Mouse (Mus musculus) T-helper 17 cell (primary cell): ENCODE measurements around the gene Kcnj2.

ENCODE experiments used
- in situ Hi-C, 2 experiments: fragments of 300-600 bp; cut with MboI, MseI; formaldehyde crosslinking; loops; 1 replicate in 1 of 2; 2 replicates in 1 of 2; pipeline ENCODE4 v1.15.1; 2025; ENCODE audit warnings: high pct_unique_total_duplicates in 2 of 2

Kcnj2 gene

DNA sequence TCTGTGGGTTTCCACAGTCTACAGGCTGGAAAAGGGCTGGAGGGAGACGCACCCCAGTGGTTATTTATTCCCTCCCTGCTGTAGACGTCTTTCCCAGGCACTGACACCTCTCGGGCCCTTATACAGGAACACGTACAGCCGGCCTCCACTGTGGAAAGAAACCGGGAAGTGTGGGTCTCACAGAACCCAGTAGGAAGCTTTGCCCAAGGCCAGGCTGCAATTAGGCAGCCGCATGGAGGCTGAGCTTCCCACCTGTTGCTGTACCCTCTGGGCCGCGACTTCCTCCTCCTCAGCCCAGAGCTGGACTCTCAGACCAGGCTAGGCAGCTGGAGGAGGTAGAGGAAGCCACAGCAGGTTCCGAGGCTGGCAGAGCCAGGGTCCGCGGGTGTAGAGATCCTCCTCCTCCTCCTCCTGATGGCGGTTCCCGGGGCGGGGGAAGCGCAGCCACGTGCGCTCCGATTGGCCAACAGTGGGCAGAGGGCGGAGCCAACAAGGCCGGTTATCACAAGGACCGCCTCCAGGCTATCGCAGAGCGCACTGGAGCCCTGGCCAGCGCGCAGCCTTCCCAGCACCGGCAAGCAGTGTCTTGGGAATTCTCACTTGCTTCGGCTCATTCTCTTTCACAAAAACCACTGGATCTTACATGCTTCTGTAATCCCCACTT lies at the start of gene Kcnj2:
Kcnj2 (plus strand) TSS at position 530 of the 664 bp plus-strand sequence.
- in situ Hi-C loops, result loop anchor here (5.0 to 25.0 kb wide), 3 partner anchors 531 to 708 kb away; partner anchors contain the start of gene Map2k6 (in 1 of the 2)

DNA sequence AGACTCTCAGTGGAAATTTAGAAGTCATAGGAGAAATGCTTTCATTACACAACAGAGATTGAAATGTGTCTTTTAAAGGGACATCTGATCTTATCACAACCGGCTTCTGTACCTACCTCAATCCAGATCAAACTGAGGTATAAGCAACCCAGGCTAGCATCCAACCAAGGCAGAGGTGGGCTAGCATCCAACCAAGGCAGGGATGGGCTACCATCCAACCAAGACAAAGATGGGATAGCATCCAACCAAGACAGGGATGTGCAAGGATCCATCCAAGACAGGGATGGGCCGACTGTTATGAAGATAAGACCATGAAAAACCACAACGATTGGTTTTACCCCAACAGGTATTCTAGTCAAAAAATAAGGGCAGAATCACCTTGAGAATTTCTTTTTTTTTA lies 49.8 kb upstream of the Kcnj2 start:
- in situ Hi-C loops, result no loop called here

DNA sequence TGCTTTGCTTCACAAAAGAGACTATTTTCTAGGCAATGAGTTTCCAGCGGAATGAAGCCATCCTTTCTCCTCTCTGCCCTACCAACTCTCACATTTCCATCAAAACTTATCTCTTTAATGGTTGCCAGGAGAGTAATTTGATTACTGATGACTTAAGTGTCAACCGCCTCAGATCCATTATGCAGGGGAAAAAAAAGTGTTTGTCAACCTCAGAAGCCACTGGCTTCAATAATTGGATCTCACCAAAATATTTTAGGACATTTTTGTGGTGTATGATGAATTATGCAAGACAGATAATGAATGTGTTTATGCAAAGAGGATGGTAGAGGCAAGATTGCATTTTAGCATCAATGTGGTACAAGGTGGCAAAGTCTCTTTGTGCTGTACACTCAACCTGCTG lies 45.8 kb upstream of the Kcnj2 start:
- in situ Hi-C loops, result no loop called here

DNA sequence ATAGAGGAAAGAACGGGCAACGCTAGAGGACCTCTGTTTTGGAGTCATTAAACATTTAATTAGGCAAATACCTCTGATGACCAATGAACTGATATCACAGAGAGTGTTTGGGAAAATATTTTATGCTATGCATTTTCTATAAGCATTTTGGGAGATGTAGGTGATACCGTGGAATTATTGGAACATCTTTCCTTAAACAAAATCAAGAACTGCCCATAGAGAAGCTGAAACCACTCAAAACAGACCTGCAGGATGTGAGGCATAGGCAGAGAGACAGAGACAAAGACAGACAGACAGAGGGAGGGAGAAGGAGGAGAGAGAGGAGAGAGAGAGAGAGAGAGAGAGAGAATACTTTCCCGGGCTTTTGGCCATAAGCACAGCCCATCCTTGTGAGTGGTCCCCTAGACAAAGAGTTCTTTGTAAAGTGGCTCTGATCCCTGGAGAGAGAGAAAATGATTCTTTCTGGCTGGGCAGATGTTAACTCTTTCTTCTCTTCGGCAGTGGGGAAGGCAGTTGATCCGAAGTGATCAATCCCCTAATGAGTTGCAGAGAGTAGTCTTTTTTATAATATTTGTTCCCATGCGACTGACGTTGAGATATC lies 43.2 kb upstream of the Kcnj2 start:
- in situ Hi-C loops, result no loop called here

DNA sequence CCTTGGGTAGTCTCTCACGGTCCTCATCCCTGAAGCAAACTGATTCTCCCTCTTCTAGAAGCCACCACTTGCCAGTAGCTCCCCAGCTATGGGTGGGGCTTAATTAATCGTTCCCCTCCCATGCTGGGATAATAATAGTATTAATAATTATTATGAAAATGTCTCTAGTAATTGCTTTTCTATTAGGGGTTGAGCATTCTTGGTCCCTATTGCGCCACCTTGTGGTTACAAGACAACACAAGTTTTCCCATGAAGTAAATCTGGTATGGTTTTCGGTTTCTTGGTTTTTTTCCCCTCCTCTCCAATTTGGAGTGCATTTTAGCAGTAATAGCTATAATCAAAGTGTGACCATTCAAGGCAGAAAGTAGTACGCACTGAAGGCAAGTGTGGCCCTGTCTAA lies 23.8 kb upstream of the Kcnj2 start:
- in situ Hi-C loops, result loop anchor here in 1 of 2 experiments (25.0 kb wide), 1 partner anchor 505 kb away; no protein-coding TSS in a partner anchor

DNA sequence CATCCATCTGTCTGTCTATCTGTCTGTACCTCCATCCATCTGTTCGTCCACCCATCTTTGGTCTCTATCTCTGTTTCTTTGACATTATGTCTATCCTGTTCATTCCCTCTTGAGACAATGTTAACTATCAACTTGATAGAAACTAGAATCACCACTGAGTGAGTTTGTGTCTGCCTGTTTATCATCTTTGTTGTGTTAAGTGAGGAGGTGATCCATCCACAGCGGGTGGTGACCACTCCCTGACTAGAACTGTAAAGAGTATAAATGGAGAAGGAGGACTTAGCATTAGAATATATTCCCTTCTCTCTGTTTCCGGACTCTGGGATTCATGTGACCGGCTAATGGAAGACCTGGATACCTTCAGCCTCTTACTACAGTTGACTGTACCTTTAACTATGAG lies 22.7 kb upstream of the Kcnj2 start:
- in situ Hi-C loops, result loop anchor here in 1 of 2 experiments (25.0 kb wide), 1 partner anchor 506 kb away; no protein-coding TSS in a partner anchor

DNA sequence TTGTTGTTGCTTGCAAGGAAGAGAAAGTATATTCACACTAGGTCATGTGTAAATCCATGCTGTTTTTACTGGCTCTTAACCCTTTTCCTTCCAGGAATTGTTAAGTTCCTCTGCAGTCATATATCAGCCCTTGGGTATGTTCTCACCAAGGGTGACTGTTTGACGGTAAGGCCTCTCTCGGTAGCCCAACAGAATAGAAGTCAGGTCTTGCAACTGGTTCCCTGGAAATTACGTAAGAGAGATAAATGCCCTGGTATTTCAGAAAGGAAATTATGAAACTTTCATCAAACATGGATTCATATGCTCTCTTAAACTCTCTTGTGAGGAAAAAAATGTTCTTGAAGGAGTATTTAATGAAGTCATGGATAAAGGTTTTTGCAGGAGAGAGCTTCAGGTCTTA lies 11.7 kb upstream of the Kcnj2 start:
- in situ Hi-C loops, result loop anchor here in 1 of 2 experiments (25.0 kb wide), 1 partner anchor 667 kb away; the partner anchor contains the start of gene Map2k6

DNA sequence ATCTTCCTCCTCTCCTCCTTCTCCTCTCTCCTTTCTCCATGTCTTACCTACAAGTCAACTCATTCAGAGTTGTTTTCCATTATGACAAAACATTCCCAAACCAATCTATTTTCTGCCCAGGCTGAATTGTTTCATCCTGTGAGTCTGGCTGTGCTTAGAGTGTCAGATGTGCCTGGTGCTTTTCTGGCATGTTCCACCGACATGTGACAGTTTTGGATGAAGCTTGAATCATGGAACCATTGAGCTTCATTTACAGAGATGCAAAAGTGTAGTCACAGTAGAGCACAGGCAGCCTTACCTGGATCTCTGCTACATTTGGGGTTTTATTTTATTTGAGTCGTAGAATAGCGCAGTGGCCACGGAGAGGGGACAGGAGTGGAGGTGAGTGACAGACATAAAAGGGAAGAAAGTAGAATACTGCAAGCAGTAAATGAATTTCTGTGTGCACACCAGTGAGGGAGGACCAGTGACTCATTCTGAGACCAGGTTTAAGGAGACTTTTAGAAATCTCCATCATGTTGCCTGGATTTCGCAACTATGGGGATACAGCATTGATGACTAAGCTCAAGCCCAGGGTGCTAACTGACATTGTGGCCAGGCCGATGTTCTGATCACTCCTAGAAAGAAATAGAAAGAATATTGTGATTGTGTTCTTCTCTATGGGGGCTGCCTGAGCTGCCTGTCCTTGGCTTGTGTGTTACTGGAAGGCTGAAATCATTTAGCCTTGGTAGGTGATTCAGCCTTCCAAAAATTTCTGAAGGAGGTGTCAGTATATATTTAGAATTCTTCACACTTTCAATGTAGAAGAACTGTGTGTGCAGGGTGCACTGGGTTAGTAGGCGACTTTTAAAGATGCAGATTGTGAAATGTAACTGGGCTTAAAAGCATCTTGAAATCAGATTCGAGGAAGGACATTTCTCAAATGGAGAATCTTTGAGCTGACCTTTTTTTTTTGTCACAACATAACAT lies 10.8 kb upstream of the Kcnj2 start:
- in situ Hi-C loops, result loop anchor here in 1 of 2 experiments (25.0 kb wide), 1 partner anchor 668 kb away; the partner anchor contains the start of gene Map2k6

DNA sequence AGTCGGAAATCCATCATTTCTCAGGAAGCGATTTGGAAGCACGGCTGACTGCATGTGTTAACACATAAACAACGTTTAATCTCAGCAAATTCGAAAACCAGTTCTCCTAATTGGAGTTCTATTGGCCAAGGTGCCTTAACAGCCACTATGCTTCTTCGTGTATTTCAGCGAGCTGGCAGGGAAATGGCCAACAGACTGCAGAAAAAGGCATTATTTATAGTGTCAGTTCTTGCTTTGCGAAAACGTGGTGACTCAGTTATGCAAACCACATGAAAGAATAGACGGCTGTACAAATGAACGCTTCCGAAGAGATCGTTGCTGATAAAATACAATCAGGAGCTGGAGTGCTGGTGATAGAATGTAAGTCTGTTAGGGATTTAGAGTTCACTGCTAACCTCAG lies 9.9 kb upstream of the Kcnj2 start:
- in situ Hi-C loops, result loop anchor here in 1 of 2 experiments (25.0 kb wide), 1 partner anchor 669 kb away; the partner anchor contains the start of gene Map2k6

DNA sequence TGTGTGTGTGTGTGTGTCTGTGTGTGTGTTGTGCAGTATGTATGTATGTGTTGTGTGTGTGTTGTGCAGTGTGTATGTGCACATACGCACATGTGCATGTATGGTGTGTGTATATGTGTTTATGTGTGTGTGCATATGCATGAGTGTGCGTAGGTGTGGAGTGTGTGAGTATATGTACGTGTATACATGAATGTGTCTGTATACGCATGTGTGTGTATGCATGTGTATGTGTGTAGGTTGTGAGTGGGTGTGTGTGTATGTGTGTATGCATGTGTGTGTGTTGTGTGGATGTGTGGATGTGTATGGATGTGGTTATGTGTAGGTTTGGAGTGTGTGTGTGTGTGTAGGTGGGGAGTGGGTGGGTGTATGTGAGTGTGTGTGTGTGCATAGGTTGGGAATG lies 8.5 kb upstream of the Kcnj2 start:
- in situ Hi-C loops, result loop anchor here in 1 of 2 experiments (25.0 kb wide), 1 partner anchor 670 kb away; the partner anchor contains the start of gene Map2k6

DNA sequence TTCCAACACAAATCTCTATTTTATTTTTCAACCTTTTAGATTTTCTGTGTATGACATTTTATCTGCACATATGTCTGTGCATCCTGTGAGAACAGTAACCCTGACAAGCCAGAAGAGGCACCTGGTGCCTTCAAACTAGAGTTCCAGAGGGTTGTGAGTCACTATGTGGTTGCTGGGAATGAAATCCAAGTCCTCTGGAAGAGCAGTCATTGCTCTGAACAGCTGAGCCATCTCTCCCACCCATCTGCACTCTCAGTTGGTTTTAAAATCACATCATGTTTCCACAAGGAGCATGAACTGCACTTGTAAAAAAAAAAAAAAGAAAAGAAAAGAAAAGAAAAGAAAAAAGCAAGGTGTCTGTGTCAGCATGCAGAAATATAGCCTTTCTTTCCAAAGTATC lies 6.5 kb upstream of the Kcnj2 start:
- in situ Hi-C loops, result loop anchor here in 1 of 2 experiments (25.0 kb wide), 1 partner anchor 672 kb away; the partner anchor contains the start of gene Map2k6

DNA sequence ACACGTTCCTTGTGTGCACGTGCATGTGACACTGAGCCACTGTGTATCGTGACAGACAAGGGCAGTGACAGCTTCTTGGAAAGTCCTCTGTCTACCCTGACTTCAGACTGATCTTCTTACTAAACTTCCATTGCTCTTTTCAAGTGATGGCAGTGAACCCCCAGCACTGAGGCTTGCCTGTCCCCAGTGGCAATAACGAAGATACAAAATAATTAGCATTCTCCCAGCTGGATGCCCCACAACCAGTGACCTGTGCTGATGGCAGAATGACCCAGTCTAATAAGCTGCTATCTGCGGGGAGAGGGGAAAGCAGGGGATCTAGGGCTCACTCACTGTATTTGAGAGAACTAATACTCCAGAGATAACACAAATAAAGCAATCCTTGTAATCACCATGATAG lies 5.7 kb upstream of the Kcnj2 start:
- in situ Hi-C loops, result loop anchor here in 1 of 2 experiments (10.0 to 25.0 kb wide), 2 partner anchors 525 to 673 kb away; partner anchors contain the start of gene Map2k6

DNA sequence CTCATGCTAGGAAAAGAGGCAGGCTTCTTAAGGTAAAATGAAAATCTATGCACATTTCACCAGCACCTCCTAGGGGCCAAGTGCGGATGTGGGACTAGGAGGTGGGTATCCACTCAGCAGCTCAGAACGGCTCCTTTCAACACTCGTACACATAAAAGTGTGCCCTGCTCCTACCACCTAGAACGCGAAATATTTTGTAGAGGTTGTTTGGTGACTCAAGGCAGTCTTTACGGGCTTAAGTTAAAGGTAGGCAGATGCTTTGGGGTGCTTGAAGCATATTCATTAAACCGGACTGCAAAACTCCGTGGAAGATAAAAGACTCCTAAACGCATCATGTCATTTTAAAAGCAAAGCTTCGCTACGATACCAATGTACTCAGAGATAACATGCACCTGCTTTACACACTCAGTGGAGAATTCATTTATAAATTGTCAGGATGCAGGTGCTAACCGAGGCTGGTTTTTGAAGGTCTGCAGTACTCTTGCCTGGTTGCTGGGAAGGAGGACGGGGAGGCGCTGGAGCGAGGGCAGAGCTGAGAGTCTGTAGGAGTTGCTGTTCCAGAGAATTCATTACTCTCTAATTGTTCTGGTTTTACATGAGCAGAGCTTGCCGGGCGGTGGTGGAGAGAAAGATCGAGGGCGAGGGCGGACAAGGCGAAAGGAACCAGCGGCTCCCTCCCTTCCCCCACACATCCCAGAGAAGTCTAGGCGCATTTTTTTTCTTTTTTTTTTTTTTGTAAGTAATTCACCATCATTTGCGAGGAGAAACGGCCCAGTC lies 1.0 kb upstream of the Kcnj2 start:
- in situ Hi-C loops, result loop anchor here (5.0 to 25.0 kb wide), 3 partner anchors 530 to 708 kb away; partner anchors contain the start of gene Map2k6 (in 1 of the 2)

DNA sequence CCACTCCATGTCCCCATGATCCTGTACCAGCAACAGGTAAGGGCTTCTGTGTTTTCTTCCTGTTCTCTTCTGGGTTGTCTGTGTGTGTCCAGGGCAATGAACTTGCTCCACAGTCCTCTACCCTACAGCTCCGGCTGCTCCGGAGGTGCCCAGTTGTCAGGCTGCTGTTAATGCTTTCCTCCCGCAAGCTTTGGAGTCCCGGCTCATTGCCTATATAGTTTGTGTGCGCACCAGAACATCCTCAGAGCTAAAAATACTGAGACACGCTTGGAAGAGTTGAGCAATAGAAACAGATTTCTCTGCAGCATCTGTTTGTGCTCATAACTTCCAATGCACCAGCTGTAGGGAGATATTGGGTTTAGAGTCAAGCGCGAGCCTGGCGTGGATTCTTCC lies 331 bp downstream of the Kcnj2 start:
- in situ Hi-C loops, result loop anchor here (5.0 to 25.0 kb wide), 3 partner anchors 531 to 709 kb away; partner anchors contain the start of gene Map2k6 (in 1 of the 2)

DNA sequence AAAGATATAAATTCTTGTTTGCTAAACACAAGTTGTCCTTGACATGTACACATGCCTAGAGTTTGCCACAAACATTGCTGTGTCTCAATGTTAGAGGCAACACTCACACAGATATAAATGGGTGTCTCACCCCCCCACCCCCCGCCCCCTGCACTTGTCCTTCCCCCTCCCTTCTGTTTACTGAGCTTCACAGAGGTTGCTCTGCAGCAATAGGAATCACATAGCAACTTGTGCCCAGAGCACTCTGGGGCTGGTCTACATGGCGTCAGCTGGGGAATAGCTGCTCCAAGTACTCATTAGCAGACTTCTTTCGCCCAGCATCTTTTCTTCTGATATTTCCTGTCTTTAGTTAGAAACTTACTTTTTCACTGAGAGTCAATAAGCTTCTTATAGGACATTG lies 1.8 kb downstream of the Kcnj2 start:
- in situ Hi-C loops, result loop anchor here (5.0 to 25.0 kb wide), 3 partner anchors 533 to 710 kb away; partner anchors contain the start of gene Map2k6 (in 1 of the 2)

DNA sequence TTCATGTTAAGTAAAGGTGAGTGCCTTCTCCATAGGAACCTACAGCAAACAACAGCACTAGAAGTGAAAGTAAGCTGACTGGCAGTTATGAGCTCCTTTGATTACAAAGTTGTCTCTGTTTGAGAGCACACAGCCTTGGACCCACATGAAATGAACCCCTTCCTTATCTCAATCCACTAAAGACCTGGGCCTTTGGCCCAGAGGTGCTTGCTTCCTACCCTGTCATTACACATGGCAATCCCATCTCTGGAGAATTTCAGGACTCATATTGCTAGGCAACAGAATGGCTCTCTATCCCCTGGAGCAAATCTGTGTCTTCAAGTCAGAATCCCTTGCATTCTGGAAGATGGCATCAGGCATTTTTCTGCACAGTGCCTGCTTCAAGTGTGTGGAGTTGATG lies 4.5 kb downstream of the Kcnj2 start:
- in situ Hi-C loops, result loop anchor here in 1 of 2 experiments (25.0 kb wide), 1 partner anchor 683 kb away; the partner anchor contains the start of gene Map2k6

DNA sequence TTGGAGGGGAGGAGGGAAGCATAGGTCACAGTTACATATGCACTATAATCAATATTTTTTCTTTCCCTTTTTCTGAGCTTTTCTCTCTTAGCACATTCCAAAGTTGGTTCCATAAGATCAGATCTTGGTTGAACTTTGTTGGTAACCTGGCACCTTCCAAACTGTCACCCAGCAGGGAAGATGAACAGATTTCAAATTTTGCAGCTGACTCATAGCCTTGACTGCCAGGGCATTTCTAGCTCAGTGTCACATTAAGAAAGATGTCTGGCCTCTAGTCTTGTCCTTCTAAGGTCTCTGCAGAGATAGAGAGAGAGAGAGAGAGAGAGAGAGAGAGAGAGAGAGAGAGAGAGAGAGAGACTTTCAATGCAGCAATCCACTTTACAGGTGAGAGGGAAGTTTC lies 8.2 kb downstream of the Kcnj2 start:
- in situ Hi-C loops, result loop anchor here in 1 of 2 experiments (25.0 kb wide), 1 partner anchor 687 kb away; the partner anchor contains the start of gene Map2k6

DNA sequence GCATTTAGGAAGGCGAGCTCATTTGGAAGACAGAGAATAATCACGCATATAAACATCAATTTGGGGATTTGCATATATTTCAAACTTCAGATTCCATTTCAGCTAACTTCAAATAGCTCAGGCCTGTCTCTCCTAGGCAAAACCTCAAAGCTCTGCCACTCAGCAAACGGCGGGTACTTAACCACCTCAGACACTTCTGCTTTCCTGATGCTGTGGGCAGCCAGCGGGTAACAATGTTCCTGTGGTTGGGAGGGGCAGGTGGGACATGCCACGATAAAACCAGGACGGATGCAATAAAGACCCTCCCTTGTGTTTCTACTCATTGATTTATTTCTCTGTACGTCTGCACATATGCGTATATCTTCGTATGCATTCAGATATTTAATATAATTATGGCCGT lies 12.1 kb downstream of the Kcnj2 start:
- in situ Hi-C loops, result no loop called here

DNA sequence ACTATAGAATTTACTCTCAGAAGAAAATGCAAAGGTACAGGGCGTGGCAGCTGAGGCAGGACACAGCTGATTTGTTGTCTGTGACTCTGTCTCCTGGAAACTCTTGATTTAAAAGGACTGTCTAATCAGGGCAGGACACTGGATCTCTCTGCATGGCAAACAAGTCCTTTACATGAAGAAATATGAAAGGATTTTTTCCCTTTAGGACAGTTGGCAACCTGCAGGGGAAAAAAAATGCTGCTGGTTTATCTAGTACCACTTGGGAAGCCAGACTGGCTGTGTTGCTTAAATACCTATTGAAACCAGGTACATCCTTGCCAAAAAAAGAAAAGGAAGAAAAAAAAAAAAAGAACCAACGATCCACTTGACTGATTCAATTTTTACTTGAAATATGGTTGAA lies 17.0 kb downstream of the Kcnj2 start:
- in situ Hi-C loops, result no loop called here

DNA sequence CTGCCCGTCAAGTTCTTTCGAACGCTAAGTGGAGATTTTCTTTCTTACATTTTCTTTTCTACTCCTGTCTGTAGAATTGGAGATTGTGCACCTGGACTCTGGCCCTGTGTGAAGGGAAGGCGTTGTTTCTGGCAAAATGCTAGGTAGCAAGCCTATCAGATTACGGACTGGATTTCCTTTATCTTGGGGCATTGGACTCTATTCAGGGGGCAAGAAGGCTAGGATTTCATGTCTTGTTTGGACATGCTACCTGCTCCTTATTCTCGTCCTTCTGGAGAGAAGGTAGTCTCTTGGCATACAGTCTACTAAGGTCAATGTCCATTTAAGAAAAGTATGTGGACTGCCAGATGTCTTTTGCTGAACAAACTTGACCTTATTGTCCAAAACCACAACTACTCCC lies 21.0 kb downstream of the Kcnj2 start:
- in situ Hi-C loops, result no loop called here
